Mouse (Mus musculus) left cerebral cortex, postnatal 10 days (tissue): Measurements from ENCODE around the gene Mid1. TPM values are rescaled to one million over a fixed set of nuclear protein-coding genes. Genes with fewer than 3 reads are reported as not detected.
"Not testable (repeated sequence)": the region's sequence is repeated elsewhere in the genome, so short reads cannot be mapped to it uniquely, and the experiment has no call there.

Source experiments
- DNase-seq, 2 experiments: peaks; one replicate each; pipeline ENCODE4 v3.0.0; 2021 to 2022; ENCODE audit warnings: low spot score in 2 of 2, mixed read lengths in 1 of 2; ENCODE audit errors: extremely low spot score in 1 of 2
- intact Hi-C: fragments of 180-260 bp; cut with DNase I; formaldehyde crosslinking; loops from one replicate; pipeline ENCODE4 v1.15.1; 2025
- total RNA-seq, 2 experiments: library from RNA; stranded (reverse); gene quantifications; 2 replicates each; pipeline ENCODE4 v1.2.3; 2021

The Mid1 gene
- total RNA-seq, 2 experiments from 2014 or later, result 20.2 to 21.3 TPM

- intact Hi-C loops, result not testable (repeated sequence)
- peak in 1 of 2 experiments; percentile 29 for DNase-seq
These were observed 317.7 kb downstream of the Mid1 start for GRCm38 (mm10) chrX:170002510-170003197.

GRCm38 (mm10) chrX:170003536-170003935 is 318.5 kb downstream of the Mid1 start:
- intact Hi-C loops, DNase-seq: not testable (repeated sequence)

GRCm38 (mm10) chrX:170004236-170004635 is 319.2 kb downstream of the Mid1 start:
- intact Hi-C loops, result not testable (repeated sequence)
- peak in 1 of 2 experiments; percentile 27 for DNase-seq

GRCm38 (mm10) chrX:170004793-170005192 is 319.8 kb downstream of the Mid1 start:
- DNase-seq, result peak in 1 of 2 experiments; percentile 25
- intact Hi-C loops, result not testable (repeated sequence)

- intact Hi-C loops, result not testable (repeated sequence)
- DNase-seq, result peak in 1 of 2 experiments; percentile 74
These were observed 320.2 kb downstream of the Mid1 start for GRCm38 (mm10) chrX:170005194-170005593.

GRCm38 (mm10) chrX:170005695-170006297 is 320.8 kb downstream of the Mid1 start:
- intact Hi-C loops, DNase-seq: not testable (repeated sequence)

GRCm38 (mm10) chrX:170006694-170007247 is 321.8 kb downstream of the Mid1 start:
- DNase-seq, result peak in 1 of 2 experiments; percentile 19
- intact Hi-C loops, result not testable (repeated sequence)

GRCm38 (mm10) chrX:170007375-170008178 is 322.6 kb downstream of the Mid1 start:
- DNase-seq, result peak in 1 of 2 experiments; percentile 25
- intact Hi-C loops, result not testable (repeated sequence)

- intact Hi-C loops, DNase-seq: not testable (repeated sequence)
These were observed 323.1 kb downstream of the Mid1 start for GRCm38 (mm10) chrX:170008179-170008467.

- intact Hi-C loops, result not testable (repeated sequence)
- peak in 1 of 2 experiments; percentile 49 for DNase-seq
These were observed 323.6 kb downstream of the Mid1 start for GRCm38 (mm10) chrX:170008584-170008983.

- intact Hi-C loops, result not testable (repeated sequence)
These were observed 324.2 kb downstream of the Mid1 start, which contains the start of gene Gm21887 for GRCm38 (mm10) chrX:170009016-170009750. Gene Gm21887 (plus strand): TSS chrX:170009659.

GRCm38 (mm10) chrX:170009801-170010221 is 324.8 kb downstream of the Mid1 start:
- intact Hi-C loops, result not testable (repeated sequence)

More at GRCm38 (mm10) chrX:170009016-170009750, 324.2 kb downstream of the Mid1 start, which contains the start of gene Gm21887:
- peak; percentile 95 to 99 for DNase-seq

GRCm38 (mm10) chrX:170010581-170011528 is 325.9 kb downstream of the Mid1 start:
- intact Hi-C loops, result not testable (repeated sequence)
- DNase-seq, result peak in 1 of 2 experiments; percentile 90

More at GRCm38 (mm10) chrX:170009801-170010221, 324.8 kb downstream of the Mid1 start:
- peak; percentile 99 to 100 for DNase-seq

GRCm38 (mm10) chrX:170011529-170011879 is 326.5 kb downstream of the Mid1 start:
- DNase-seq, intact Hi-C loops: not testable (repeated sequence)

- intact Hi-C loops, result not testable (repeated sequence)
- peak in 1 of 2 experiments; percentile 16 for DNase-seq
These were observed 328.4 kb downstream of the Mid1 start for GRCm38 (mm10) chrX:170013421-170013820.

GRCm38 (mm10) chrX:170014038-170014437 is 329.0 kb downstream of the Mid1 start:
- DNase-seq, intact Hi-C loops: not testable (repeated sequence)

- DNase-seq, intact Hi-C loops: not testable (repeated sequence)
These were observed 330.9 kb downstream of the Mid1 start for GRCm38 (mm10) chrX:170015883-170016282.
